Mouse (Mus musculus) frontal cortex, postnatal 10 days (tissue): ENCODE results near the gene Myb.
"Not testable (repeated sequence)": the region's sequence is repeated elsewhere in the genome, so short reads cannot be mapped to it uniquely, and the experiment has no call there.

ENCODE experiments used
- DNase-seq, 2 experiments: peaks; one replicate each; pipeline ENCODE4 v3.0.0; 2022; ENCODE audit warnings: low spot score in 2 of 2, mixed read lengths in 1 of 2

The Myb gene

DNA sequence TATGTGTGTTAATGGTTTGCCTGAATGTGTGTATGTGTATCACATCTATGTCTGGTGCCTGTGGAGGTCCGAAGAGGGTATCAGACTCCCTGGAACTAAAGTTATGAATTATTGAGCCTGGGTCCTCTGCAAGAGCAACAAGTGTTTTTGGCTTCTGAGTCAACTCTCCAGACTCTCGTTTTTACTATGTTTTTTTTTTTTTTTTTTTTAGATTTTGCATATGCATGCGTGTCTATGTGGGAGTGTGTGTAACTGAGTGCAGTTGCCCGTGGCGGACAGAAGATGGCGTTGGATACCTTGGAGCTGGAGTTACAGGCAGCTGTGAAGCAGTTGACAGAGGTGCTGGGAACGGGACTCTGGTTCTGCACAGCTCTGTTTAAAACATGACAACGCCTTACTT is 7.7 kb upstream of the Myb start:
- no peak for DNase-seq

DNA sequence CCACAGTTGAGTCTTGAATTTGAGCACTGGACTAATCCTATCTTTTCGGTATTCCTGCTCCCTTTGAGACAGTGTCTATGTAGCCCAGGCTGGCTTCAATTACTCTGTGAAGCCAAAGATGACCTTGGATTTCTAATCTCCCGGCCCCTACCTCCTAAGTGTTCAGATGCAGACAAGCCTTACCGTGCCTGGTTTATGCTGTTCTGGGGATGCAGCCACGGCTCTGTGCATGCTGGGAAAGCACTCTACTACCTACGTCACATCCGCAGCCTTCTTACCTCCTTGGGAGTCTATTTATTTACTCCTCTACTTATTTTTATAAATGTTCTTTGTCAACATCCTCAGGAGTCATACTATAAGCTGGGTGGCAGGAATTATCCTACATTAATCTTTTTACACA is 7.1 kb upstream of the Myb start:
- no peak for DNase-seq

DNA sequence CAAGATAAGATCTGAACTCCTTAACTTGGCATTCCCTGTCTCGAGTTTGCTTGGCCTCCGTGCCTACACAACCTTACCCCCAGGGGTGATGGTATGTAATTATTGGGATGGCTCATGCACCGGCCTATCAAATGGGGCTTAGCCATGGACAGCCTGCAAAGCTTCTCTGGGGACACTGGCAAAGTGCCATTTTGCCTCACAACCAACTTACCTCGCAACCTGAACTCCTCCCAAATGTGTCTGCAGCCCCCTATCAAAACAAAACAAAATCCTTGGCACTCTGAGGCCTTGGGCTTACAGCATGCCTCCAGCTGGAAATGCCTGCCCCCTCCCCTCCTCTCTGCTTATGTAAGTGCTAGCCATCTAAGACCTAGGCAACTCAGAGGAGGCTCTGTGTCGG is 6.4 kb upstream of the Myb start:
- DNase-seq = no peak

DNA sequence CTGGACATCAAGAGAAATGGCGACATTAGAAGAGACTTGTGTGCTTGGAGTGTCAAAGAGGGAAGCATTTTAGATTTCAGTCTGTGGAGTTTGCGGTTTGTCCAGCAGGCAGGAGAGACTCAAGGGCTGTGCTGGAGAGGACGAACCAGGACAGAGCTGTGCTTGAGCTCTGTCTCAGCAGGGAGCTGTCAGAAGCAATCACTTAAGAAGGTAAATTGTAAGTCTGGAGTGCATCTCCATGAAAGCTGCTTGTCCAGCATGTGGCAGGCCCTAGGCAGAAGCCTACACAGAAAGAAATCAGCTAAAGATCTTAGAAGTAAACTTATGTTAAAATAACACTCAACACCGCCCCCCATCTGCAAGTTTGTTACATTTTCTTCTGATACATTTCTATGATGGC is 4.6 kb upstream of the Myb start:
- DNase-seq = no peak

DNA sequence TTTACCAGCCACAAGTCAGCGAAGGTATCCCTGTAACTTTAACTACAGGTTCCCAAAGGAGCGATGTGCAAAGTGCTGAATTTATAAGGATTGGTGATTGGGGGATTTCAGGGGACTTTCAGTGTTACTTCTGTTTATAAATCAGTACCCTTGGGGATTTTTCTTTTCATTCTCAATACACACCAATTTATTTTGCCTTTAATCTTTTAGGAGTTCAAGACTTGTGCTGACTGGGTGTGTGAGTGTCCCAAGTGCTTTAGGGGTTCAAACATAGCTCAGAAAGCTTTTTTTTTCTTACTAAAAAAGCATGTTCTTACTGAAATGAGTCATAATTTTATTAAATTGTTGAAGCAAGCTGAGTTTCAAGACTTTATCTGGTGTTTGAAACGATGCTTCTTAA is 1.3 kb upstream of the Myb start:
- DNase-seq = no peak

DNA sequence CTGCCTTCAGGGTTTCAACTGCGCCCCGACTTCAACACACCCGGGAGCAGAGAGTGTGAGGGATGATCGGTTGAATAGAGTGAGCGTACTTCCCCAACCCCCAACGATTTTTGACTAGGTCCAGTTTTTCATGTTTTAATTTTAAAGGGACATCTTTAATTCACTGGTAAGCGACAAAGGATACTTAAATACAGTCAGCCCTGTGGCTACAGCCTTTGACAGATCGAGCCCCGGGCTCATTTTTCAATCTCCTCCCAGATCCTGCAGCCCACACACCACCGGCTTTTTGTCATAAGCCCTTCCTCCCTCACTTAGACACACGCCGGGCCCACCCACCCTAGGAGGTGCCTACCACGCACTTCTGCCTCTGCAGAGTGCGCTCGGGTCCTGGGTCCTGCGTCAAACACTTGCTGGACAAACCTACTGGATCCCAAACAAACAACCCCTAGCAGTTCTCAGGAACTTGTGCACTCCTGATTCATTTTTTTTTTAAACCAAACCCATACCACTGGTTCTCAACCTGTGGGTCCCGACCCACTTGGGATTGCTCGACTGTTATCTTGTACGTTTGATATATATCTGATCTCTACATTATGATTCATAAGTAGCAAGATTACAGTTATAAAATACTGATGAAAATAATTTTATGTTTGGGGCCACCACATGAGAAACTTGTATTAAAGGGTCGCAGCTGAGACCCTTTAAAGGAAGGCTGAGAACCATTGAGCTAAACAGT is 743 bp upstream of the Myb start:
- no peak for DNase-seq

DNA sequence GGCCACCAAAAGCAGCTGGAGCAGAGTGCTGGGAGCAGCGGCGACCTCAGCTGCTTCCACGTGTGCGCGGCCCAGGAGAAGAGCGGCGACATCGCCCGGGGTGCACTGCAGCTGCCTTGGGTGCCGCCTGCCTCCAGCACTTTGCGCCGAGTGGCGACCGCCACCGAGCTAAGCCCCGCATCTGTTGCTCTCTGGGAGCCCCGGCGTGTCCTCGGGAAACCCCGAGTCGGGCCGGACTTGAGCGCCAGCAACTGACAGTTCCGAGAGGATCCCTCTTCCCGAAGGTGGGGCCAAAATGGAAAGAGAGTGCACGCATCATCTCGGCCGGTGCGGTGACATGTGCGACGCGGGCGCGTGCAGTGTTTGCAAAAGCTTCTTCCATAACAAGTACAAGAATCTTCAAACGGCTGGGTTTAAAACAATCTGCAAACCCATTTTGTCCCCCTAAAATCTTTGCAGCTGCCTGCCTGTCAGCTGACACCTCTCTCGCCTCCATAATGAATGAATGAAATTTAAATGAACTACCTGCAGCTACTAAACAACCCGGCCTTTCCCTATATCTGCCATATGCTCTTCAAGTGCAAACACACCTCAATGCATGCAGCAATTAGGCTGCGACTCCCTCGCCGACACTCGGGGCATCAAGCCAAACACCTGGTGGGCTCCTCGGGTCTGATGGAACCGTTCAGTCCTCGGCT is 938 bp downstream of the Myb start:
- DNase-seq = peak in 1 of 2 experiments; percentile 26

DNA sequence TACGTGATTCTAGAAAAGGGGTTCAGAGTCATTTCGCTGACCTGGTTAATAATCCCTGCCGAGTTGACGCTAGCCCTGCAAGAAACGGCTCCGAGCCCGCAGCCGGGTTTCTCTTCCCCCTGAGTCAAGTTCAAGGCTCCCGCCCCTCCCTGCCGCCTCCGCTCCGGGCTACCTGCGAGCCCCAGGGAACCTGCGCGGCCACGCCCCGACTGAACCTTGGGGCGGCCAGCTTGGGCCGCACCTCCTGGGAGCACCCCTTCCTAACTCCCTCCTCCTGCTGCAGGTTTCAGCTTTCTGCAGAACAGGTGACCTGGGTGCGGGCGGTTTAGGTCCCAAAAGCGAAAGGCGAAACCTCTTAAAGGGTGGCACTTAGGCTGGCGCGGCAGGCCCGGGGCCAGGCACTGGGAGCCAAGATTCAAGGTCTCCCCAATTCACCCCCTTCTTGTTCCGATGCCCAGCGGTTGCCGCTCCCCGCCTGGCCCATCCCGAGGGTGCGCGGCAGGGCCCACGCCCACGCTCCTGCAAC is 1.8 kb downstream of the Myb start:
- DNase-seq = no peak

DNA sequence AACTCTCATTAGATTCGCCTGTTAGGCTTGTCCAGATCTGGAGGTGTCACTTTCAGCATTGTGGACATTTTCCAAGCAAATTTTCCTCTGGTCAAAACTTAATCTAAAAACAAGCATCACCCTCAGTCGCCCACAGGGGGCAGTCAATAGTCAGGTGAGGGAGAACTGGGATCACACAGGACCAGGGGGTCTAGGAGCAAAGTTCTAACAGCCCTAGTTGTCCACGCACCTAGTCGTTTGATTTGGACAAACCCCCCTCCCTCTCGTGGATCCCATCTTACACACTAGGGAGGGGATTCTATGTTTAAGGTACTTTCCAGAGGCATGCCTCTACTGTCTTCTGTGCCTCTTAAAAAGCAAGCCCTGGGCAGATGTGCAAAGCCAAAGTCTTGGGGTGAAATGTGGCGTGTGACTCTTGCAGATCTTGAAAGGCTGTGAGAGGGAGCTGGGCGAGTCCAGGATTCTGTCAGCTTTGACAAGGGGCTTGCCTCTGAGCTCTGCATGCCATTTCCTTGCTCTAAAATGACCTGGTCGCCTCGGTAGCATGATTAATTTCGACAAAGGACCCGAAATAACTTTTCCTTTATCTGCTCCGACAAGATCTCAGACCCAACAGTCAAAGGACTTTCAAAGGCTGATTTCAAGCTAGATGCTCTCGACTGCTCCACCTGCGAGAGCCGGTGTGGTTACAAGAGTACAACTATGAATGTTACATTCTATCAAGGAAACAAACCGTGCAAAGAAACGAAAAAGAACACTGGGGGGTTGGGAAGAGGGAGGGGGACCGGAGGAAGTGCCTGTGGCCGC is 2.5 kb downstream of the Myb start:
- peak in 1 of 2 experiments; percentile 30 for DNase-seq

DNA sequence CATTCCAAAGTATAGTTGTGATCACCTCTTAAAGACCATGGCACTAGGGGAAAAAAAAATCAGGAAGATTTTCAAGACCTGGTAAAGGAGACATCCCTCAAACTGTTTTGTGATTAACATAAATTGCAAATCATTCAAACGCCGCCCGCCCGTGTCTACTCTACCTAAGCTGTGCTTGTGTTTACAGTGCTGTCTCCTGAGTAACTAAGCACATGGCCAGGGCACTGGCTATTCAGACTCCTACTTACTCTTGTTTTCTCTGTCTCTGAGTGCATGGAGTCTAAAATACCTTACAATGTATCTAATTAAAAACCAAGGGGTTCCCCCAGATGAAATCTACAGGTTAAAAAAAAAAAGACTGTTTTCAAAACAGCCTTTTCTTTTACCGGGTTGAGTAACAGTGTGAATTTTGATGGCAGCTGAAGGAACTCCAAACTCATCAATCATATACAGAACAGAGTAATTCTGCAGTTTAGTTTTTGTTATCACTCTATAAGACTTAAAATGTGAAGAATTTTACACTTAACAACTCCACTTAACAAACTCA is 3.8 kb downstream of the Myb start:
- DNase-seq = no peak

DNA sequence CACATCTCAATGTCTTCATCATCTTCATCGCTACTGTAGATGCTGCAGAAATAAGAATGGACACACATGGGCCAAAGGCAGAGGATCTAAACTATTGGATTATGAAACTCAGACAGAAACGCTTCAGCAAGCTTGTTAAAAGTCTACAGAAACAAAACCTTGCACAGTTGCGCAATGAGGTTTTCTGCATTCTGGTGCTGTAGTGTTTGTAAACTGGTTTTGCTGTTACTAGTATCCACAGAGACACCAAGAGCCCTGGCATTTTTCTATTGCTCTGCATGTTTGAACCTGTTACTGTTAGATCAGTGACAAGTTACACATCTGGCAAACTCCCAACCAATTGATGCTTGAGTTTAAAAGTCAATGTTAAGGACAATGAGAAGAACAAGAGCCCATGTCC is 4.4 kb downstream of the Myb start:
- no peak for DNase-seq

DNA sequence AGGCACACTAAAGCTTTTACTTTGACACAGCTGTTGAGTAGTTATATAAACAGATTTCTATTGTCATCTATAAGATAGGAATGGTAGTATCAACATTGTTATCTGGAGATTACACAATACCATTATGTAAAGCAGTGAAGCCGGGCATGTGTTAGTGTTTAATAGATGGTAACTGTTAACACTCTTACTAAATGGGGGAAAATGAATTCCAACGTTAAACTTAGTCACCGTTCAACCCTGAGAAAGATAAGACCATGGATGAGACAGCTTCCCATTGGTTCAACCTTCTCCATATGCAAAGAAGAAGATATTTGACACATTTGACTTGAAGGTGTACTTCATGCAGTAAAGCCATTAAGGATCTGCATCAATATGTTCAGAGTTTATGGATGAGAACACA is 5.9 kb downstream of the Myb start:
- no peak for DNase-seq

DNA sequence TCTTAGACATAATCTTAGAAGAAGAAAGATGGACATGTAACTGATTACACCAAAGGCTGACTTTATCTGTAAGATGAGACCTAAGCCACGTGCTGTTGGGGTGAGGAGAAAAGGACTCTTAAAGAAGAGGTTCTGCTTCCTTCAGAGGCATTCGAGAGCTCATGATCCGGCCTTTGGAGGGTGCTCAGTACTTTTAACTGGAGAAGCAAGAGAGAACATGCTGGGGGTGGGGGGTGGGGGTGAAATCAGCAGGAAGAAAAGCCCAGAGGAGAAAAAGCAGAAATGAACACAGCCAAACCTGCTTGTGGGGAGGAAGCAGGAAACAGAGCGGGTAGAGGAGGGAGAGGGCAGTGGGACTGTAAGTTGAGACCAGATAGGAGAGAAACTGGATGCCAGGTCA is 7.4 kb downstream of the Myb start:
- DNase-seq = no peak

DNA sequence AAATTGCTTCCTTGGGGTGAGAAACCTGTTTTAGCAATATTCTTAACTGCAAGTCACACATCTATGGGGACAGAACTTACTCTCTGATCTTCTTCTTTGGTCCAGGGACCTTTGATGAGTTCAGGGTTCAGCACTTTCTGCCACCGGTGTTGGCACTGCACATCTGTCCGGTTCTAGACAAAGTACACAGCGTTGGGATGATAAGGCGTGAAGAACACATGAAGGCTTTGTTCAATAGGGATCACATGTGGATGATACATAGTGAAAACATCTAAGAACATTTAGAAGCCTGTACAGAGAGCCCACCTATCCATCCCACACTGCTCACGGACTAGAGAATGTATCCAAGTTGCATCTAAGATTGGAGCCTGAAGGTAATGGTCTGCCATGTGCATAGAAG is 8.0 kb downstream of the Myb start:
- DNase-seq = no peak

DNA sequence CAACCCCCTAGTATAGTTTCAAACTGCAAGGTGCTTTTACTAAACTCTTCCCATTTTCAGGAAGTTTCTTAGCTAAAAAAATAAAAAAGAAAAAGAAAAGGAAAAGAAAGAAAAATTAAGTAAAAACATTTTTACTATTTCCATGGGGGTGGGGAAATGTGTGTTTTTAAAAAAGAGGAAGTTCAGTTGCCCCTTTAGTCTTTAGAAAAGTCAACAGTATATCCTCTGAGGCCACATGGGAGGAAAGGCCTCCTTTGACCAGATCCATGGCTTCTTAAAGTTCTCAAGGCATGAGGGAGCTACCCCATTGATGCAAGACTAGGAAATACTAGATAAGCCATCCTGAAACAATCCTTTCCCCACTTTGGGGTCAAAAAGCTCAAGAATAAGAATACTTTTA is 9.5 kb downstream of the Myb start:
- DNase-seq = no peak

DNA sequence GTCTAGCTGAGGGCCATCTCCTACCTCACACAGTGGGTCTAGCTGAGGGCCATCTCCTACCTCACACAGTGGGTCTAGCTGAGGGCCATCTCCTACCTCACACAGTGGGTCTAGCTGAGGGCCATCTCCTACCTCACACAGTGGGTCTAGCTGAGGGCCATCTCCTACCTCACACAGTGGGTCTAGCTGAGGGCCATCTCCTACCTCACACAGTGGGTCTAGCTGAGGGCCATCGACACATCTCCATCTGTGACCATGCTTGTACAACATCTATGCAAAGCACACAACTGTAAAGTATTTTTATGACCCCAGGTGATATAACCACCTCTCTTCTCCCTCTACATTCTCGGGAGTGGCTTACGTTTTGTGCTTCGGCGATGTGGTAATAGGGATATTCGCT is 10.8 kb downstream of the Myb start:
- not testable (repeated sequence) for DNase-seq

DNA sequence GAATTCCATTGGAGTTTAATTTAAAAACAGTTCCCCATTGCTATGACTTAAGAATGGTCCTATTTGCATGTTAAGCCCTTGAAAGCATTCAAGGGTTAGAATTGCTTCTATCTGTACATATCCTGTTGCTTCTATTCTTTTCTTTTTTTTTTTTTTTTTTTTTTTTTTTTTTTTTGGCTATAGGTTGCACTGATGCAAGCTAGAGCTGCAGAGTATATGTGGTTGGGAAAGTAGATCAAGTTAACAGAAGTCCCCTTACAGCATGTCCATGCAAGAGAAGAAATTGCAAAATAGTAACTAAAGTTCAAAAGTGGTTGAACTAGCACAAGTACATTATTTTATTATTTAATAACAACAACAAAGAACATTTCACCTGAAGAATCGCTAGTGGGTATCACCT is 14.1 kb downstream of the Myb start:
- no peak for DNase-seq

DNA sequence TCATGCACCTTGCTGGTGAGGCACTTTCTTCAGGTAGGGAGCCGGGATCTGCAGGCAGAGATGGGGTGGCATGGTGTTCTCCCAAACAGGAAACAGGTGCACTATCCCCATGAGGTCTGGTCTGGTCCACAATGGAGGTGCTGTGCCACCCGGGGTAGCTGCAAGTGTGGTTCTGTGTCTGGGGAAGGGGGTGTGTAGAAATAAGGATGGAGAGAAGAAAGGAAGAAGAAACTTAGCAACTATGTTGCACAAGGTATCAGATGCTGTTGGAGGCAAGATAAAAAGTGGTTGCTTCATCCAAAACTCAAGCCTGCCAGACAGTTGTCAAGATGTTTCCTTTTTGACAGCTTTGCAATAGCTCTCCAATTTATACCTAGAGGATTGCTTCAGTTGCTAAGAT is 14.5 kb downstream of the Myb start:
- DNase-seq = no peak

DNA sequence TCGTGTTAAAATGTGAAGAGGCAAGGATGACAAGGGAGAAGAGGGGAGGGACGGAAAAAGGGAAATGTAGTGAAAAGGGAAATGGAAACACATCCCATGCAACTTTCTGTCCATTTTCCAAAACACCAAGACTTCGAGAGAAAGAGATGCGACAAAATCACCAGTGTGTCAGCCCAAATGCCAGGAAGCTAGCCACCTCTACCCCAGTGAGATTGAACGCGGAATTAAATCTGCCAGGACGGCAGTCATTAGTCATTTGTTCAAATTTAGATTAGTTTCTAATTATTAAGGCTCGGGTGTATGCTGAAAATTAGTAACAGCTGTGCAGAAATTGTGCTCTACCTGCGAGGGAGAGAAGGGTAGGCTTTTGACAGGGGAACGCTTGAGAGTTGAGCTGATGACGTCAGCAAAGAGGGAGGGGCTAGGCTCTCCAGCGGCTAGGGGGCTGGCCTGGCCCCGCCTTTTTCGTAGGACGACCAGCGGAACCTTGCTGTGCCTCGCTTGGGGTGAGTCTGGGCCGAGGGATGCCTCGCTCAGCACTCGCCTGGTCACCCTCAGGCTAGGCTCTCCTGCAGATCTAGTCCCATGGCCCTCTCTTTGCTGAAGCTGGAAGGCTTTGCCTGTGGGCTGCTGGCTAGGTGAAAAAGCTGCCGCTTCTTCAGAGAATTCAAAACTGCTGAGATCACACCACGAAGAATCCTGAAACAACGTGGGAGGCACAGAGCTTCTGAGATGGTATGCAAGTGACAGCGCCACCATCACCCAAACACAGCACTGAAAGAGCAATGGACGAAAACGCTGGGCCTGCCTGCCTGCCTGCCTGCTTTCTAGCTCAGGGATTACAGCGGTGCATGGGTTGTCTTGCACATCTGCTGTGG is 15.9 kb downstream of the Myb start:
- DNase-seq = peak; percentile 63 to 72

DNA sequence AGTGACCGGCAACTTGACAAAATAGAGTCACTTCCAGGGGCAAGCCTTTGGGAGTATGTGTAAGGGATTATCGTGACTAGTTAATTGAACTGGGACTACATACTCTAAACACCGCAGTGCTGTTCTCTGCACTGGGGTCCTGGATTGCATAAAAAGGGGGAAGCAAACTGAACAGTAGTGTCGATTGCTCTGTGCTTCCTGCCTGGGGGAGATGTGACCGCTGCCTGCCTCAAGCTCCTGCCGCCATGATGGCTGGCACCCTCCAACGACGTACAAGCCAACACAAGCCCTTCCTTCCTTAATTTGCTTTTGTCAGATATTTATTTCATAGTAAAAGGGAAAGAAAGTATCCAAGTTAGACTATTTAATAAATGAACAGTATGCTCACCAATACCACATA is 25.5 kb downstream of the Myb start:
- no peak for DNase-seq

DNA sequence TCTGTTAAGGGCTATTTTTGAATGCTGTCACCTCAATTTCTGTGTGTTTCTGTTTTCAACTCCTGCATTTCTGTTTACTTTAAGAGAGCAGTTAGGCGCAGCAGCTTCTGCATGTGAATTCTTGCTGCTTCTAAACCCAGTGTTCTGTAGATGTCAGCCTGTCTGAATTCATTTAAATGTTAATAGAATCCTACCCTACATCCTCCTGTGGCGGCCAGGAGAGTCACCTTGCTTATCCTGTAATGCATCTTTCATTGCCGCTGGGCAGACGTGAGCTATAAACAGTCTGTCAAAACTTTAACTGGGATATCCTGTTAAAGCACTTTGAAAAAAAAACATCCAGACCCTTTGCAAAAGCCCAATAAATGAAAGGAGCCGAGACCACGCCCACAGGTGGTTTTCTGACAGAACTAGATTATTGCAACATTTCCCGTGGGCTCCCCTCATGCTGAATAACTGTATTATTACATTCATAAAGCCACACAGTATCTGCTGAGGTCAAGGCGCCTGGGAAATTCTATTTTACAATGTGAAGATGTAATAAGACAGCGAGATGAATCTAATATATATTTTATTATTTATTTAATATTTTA is 29.8 kb downstream of the Myb start:
- no peak for DNase-seq
